Mouse (Mus musculus) MEL-GATA-1-ER (cell line): Measurements from ENCODE around the gene Fam102a.
A peak's percentile ranks its signal among the peaks of the same experiment; 100 is the strongest.

Experiments used
- DNase-seq: peaks from one replicate; pipeline ENCODE4 v3.0.0-alpha.2; 2012; ENCODE audit warnings: low read depth; ENCODE audit errors: extremely low read depth

The Fam102a gene

GRCm38 (mm10) chr2:32578146-32579046, 43.3 kb downstream of the Fam102a start:
- DNase-seq: no peak

- DNase-seq: peak; percentile 90
These were observed 46.4 kb downstream of the Fam102a start for GRCm38 (mm10) chr2:32581450-32582095.

GRCm38 (mm10) chr2:32582830-32583799, 48.0 kb downstream of the Fam102a start:
- DNase-seq: peak; percentile 84

GRCm38 (mm10) chr2:32585149-32585714, 50.1 kb downstream of the Fam102a start:
- no peak for DNase-seq

DNA sequence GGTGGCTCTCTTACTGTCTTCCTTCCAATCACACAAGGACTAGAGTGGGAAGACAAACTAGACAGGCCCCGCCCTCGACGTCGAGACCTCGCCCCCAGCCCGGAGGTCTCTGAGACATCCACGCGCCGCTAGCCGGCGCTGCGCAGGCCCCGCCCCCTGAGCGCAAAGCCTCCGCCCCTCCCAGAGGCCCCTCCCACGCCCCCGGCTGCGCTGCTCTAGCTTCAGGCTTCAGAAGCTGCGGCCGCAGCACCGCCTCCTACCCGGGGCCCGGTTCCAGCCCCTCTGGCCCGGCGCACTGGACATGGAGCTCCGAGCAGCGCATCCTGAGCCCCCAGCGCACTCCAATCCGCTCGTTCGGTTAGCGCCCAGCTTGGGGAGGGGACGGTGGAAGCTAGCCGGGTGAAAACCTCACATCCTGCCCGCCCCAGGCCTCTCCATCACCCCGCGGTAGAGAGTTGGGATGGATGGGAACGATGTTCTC, 51.8 kb downstream of the Fam102a start, which contains the start of gene St6galnac4:
St6galnac4 (plus strand) TSS at position 225 of the 481 bp plus-strand sequence.
- peak; percentile 84 for DNase-seq

DNA sequence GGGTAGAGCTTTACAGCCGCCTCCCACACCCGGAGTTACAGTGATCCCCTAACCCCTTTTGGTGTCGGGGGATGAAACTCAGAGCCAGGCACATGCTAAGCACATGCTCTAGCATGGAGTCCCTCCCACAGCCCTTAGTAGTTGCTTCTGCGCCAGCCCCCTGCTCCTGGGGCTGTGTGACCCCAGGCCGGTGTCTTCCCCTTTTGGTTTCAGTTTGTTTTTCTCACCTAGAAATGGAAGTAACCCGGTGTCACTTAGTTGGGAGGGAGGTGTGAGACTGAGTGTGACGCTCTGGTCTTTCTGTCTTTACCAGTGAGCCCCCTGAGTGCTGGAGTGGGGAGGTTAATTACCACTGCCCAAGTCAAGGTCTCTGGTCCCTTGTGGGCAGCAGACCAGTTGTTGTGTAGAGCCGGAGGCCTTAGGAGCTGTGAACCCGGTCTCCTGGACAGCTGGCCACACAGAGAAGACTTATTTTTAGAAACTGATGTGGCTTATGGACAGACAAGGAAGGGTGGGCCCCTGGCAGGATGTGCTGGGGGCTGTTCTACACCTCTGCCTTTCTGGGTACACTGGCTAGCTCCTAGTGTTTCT, 52.7 kb downstream of the Fam102a start:
- peak; percentile 64 for DNase-seq

GRCm38 (mm10) chr2:32589213-32589795, 54.2 kb downstream of the Fam102a start:
- no peak for DNase-seq

GRCm38 (mm10) chr2:32590224-32590623, 55.1 kb downstream of the Fam102a start:
- DNase-seq: no peak

GRCm38 (mm10) chr2:32591249-32591648, 56.1 kb downstream of the Fam102a start:
- no peak for DNase-seq

GRCm38 (mm10) chr2:32596725-32597124, 61.6 kb downstream of the Fam102a start:
- DNase-seq: no peak

- DNase-seq: no peak
These were observed 62.1 kb downstream of the Fam102a start for GRCm38 (mm10) chr2:32597248-32597647.

- no peak for DNase-seq
These were observed 62.6 kb downstream of the Fam102a start for GRCm38 (mm10) chr2:32597699-32598098.

- no peak for DNase-seq
These were observed 63.4 kb downstream of the Fam102a start for GRCm38 (mm10) chr2:32598506-32598905.

DNA sequence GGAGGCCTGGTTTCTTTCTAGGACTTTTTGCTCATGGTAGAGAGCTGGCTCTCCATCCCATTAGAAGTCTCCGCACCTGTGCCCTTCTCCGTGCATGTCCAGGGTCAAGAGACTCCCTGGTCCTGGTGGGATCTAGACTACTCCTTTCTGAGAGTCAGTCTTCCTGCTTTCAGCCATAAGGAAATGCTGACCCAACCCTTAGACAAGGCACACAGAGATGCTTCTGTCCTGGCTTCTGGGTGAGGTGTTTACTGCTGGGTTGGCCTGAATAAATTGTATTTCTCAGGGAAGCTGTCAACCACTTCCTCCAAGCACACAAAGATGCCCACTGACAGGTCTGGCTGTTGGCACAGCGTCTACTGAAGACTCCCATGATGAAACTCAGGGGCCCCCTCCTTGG, 64.3 kb downstream of the Fam102a start, which contains the start of gene St6galnac6:
St6galnac6 (plus strand) TSS at position 301 of the 400 bp plus-strand sequence.
- no peak for DNase-seq

DNA sequence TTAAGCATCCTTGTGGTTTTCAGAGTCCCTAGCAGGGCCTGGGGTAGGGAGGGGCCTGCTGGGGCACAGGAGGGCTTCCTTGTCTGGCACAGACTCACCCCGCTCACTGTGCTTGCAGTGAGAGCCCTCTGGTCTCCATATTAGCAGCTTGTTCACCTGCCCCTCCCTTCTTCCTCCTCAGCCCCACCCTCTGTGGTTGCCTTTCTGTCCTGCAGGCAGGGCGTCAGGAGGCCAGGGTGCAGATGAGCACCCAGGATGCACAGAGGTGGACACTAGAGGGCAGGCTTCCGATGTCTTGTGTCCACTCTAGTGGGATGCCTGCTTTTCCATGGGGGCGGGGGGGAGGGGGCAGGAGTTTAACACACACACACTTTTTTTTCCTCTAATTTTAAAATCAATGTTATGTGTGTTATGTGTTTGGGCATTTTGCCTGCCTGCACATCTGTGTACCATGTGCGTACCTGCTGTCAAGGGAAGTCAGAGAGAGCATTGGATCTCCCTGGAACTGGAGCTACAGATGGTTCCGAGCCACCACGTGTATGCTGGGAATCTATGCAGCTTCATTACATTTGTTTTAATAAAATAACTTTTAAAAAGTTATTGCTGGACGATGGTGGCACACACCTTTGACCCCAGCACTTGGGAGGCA, 66.4 kb downstream of the Fam102a start:
- DNase-seq: no peak

DNA sequence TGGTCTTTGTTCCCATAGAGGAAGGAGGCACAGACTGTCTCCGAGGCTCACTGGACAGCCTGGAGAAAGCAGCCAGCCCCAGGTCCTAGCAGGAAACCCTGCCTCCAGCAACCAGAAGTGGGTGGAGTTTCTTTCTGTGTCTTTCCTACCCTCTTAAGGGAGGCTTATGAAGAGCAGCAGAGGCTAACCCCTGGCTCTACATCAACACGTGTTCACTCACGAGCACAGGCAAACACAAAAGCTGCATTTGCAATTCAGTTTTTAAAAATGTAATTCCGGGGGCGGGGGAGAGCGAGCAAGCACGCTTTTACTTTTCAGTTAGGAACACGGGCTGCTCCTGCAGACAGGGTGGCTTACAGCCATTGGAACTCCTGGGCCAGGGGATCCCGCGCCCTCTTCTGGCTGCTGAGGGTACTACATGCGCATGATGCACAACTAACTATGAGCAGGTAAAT, 67.5 kb downstream of the Fam102a start:
- DNase-seq: peak; percentile 63

- no peak for DNase-seq
These were observed 69.5 kb downstream of the Fam102a start for GRCm38 (mm10) chr2:32604631-32605030.

DNA sequence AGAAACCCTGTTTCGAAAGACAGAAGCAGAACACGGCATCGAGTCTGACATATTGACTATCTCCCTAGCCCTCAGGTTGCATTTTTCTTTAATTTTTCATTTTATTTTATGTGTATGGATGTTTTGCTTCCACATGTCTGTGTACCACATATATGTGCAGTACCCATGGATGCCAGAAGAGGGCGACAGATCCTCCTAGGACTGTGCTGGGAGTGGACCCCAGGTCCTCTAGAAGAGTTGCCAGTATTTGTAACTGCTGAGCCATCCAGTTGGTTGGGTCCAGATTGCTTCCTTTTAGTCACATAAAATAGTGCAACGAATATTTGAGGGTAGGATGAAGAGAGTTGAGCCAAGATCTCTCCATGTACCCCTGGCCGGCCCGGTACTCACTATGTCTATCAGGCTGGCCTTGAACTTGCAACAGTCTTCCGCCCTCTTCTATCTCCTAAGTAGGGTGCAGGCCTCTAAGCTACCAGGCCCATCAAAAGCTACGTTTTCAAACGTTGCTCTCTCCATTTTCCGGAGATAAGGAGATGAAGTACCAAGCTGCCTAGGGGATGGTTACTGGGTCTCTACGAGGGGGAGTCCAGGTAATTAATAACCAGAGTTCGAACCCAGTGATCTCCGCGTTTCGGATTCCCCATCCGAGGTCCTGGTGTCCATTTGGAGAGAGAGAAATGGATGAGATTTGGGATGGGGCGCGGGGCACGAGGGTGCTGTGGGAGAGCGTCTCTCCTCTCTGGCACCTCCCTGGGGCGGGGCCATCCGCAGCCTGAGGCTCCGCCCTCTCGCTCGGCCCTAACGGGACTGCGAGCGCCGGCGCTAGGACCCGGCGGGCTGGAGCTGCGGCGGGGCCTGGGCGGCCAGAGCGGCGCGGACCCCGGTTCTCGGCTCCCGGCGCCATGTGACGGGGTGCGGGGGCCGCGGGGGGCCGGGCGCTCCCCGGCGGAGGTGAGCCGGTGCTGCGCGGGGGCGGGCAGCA, 71.3 kb downstream of the Fam102a start:
- DNase-seq: peak; percentile 76
